ENCODE assay signal across 13 mouse cellular contexts in genomic region chr5:142459834-142460233, GRCm38 (mm10).
"Had no signal": no experiment of that assay in that cellular context is flagged by ENCODE, and none has a peak within 500 bp of the region (broad histone marks: within the 10 kb centered on the region; RNA-seq: fewer than 3 reads in every experiment).

No protein-coding gene starts in this region.

- H3K4me2 ChIP-seq: liver, embryonic 11.5 days had no signal

- DNase-seq: kidney, adult 8-10 months; kidney, postnatal 25 days; layer of hippocampus, adult 9-11 months; lung, adult 18-20 months; midbrain, embryonic 14.5 days; retina, postnatal 1 day; right cerebral cortex, postnatal 4 days; spleen, adult 18-20 months; thymus, adult 18-20 months; thymus, postnatal 14 days had no signal

- H3K4me3 ChIP-seq: myocyte had no signal

- ATAC-seq: intestine, embryonic 16.5 days had no signal
